Mouse (Mus musculus): ENCODE measurements around the gene Dclk2.

Dclk2 gene

GRCm38 (mm10) chr3:86897066-86897465, 23.6 kb downstream of the Dclk2 start:
- in situ Hi-C loops (cut with MboI; ENCODE audit: unreplicated experiment in 2 of 2), result no loop called here

DNA sequence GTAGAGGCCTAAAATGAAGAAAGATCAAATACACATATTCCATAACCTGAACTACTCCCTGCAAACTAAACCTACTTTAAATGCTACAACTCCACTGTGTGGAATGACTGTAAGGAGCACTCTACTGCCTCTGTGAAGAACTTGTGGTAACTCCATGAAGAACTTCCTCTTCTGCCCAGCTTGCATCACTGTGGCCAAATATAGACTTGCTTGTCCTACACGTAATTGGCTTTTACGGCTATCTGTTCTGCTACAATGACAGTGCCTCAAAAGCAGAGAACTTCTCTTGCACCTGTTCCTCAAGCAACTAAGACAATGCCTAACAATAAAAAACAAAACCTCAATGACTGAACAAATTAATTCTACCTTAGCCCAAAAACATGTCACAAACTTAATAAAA, 26.2 kb downstream of the Dclk2 start:
- in situ Hi-C loops (cut with MboI; ENCODE audit: unreplicated experiment in 2 of 2), result no loop called here

GRCm38 (mm10) chr3:86887512-86887911, 33.1 kb downstream of the Dclk2 start:
- in situ Hi-C loops (cut with MboI; ENCODE audit: unreplicated experiment in 2 of 2), result no loop called here

DNA sequence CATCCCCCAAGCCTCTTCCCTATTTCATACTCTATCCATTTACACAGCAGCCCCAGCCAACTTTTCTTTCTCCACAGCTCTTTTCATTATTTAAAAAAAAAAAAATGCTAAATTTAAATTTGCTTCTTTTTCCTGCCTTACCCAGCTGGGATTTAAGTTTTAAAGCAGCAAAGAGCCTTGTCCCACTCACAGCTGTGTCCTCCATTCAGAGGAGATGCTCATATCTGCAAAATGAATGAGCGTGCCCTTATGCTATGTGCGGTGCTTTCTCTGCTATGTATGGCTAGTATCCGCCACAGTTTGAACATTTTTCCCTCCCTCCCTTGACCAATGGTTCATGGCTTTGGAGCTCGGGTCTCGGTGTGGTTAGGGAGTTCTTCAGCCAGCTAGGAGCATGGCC, 35.5 kb downstream of the Dclk2 start:
- in situ Hi-C loops (cut with MboI; ENCODE audit: unreplicated experiment in 2 of 2), result no loop called here

GRCm38 (mm10) chr3:86884481-86884880, 36.2 kb downstream of the Dclk2 start:
- in situ Hi-C loops (cut with MboI; ENCODE audit: unreplicated experiment in 2 of 2), result no loop called here

- in situ Hi-C loops (cut with MboI; ENCODE audit: unreplicated experiment in 2 of 2), result no loop called here
Observed at GRCm38 (mm10) chr3:86883985-86884384, 36.7 kb downstream of the Dclk2 start.

DNA sequence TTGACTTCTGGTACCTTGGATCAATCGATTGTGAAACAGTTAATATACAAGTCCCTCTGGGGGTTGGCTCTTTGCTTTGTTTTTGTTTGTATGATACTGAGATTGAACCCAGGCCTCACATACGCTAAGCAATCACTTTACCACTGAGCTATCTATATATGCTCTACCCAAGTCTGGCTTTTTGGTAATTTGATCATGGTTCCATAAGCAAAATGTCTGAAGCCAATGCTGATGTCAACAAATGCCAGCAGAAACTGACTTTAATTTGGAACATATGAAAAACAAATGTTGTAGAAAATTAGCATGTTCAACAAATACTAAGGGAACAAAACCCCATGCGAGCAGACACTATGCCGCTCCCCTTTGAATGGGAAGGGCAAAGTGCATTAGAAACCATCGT, 44.7 kb downstream of the Dclk2 start:
- in situ Hi-C loops (cut with MboI; ENCODE audit: unreplicated experiment in 2 of 2), result no loop called here

DNA sequence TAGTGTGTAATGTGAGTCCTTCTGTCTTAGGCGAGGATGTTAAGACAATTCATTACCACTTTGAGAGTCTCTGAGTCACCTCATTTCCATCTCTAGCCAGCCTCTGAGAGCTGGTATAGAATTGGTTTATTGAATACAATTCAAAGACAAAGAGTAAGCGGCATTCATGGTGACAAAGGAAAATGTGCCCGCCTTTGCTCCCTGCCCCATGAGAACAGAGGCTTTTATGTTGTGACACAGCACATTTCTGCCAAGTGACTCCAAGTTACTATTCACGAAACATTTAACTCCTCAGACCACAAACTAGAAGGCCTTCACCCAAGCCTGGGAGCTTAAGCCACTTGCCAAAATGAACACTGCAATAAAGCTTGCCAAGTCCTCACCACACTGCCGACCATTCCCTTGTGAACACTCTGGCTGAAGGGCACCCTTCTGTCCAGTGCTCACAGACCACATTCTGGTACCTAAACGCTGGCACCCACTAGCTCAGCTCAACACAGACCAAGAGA, 47.5 kb downstream of the Dclk2 start:
- in situ Hi-C loops (cut with MboI; ENCODE audit: unreplicated experiment in 2 of 2), result no loop called here

GRCm38 (mm10) chr3:86870952-86871351, 49.7 kb downstream of the Dclk2 start:
- in situ Hi-C loops (cut with MboI; ENCODE audit: unreplicated experiment in 2 of 2), result no loop called here

DNA sequence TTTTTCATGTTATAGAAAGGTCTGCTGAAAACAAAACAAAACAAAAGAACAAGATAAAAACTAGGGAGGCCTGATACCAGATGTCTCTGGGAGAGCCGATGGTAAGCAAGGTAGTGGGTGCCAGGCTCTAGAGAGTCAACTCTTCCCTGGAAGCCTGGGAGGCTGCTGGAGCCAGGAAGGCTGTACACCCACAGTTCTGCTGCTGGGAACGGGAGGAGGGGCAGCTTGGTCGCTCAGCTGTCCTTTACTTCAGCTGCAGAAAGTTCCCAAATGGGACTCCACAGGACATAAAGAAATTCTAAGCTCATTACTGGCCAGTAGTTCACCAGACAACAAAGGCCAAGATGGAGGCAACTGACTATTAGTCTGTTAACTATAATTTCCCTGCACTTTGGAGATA, 50.2 kb downstream of the Dclk2 start:
- in situ Hi-C loops (cut with MboI; ENCODE audit: unreplicated experiment in 2 of 2), result no loop called here

GRCm38 (mm10) chr3:86868721-86869120, 51.9 kb downstream of the Dclk2 start:
- in situ Hi-C loops (cut with MboI; ENCODE audit: unreplicated experiment in 2 of 2), result no loop called here

GRCm38 (mm10) chr3:86863327-86864008, 57.2 kb downstream of the Dclk2 start:
- in situ Hi-C loops (cut with MboI; ENCODE audit: unreplicated experiment in 2 of 2), result no loop called here

DNA sequence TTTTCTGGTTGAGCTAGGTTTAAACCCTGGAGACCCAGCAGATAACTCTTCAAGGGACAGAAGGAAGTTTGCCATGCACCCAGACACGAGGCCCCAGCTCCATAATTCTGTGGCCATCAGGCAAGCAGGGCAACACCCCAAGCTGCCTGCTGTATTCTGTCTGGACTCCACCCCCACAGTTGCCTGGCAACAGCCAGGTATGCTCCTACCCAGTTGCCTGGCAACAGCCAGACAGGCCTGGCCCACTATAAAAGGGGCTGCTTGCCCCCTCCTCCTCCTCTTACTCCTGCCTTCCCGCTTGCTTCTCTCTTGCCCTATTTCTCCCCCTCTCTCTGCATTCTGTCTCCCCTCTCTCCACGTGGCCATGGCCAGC, 57.7 kb downstream of the Dclk2 start:
- in situ Hi-C loops (cut with MboI; ENCODE audit: unreplicated experiment in 2 of 2), result no loop called here

DNA sequence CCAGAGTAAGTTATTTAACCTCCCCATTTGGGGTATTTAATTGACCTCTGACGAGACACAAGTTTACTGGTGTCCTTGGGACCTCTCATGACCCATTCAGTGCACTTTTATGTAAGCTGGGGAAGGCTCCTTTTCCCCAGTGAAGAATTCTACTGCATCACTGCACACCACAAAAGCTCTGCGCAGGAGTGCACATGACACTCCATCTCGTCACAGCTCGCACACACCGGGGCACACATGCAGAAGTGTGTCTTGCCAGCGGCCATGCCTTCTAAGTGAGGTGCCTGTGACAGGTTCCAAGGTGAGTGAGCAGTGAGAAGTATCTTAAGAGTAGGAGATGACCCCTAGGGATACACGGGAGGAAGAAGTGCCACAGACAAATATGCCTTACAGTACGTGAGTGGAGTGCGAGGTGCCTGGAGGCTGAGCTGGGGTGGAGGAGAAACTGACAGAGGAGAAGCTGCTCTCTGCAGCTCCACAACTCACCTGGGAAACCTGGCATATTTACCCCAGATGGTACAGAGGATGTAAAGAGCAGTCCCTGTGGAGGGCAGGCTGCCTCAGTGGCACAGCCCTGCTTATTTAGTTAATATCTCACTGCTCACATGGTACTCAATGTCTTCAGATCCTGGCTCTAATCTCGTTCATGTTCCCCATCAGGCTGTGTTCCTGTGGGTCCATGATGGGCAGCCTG, 58.3 kb downstream of the Dclk2 start:
- in situ Hi-C loops (cut with MboI; ENCODE audit: unreplicated experiment in 2 of 2), result no loop called here

GRCm38 (mm10) chr3:86859791-86860190, 60.9 kb downstream of the Dclk2 start:
- in situ Hi-C loops (cut with MboI; ENCODE audit: unreplicated experiment in 2 of 2), result no loop called here

- in situ Hi-C loops (cut with MboI; ENCODE audit: unreplicated experiment in 2 of 2), result no loop called here
Observed at GRCm38 (mm10) chr3:86858699-86859098, 62.0 kb downstream of the Dclk2 start.

- in situ Hi-C loops (cut with MboI; ENCODE audit: unreplicated experiment in 2 of 2), result no loop called here
Observed at GRCm38 (mm10) chr3:86857833-86858398, 62.7 kb downstream of the Dclk2 start.

DNA sequence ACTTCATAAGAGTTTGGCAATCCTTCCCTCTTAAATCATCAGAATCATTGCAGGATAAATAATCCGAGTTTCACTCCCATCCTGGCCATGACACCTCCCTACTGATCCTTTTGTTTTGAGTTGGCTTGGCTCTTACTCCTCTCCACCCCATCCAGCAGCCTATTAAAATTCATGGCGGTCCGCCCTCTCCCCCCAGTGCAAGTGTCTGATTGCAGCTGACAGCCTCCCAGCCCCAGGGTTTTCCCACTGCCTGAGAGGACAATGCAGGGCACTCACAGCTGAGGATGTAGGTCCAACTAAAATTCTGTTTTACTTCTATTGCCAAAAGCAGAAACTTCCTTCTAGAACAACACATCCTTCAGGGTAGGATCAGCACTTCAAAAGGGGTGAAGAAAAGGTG, 67.8 kb downstream of the Dclk2 start:
- in situ Hi-C loops (cut with MboI; ENCODE audit: unreplicated experiment in 2 of 2), result loop anchor here in 1 of 2 experiments (5.0 kb wide), 1 partner anchor 59 kb away; no protein-coding TSS in a partner anchor

- in situ Hi-C loops (cut with MboI; ENCODE audit: unreplicated experiment in 2 of 2), result loop anchor here in 1 of 2 experiments (5.0 kb wide), 1 partner anchor 61 kb away; no protein-coding TSS in a partner anchor
Observed at GRCm38 (mm10) chr3:86851131-86851530, 69.5 kb downstream of the Dclk2 start.

DNA sequence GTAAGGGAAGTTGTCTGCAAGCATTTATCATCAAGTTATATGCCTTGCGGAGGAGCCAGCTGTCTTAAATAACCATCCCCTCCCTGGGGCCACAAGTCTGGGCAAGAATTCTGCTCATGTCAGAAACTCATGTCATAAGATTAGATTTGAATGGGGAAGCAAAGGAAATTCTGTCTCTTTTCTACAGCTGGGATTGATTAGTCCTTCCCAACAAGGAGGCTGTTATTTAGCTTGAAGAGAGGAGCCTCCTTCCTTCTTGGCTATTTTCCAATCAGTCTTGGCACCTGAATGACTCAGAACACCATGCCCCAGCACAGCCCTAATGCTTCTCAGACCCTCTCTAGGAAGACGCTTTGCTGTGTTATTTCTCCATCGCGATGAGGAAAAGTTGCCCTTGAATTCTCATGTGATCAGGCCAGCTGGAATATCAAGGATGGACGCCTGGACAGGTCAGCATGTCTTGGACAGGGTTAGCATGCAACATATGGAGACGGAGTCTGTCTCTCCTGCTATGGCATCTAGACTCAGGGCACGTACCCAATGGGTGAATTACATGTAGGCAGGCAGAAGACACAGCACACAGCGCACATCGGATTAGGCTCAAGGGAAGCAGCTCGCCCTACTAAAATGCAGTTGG, 70.1 kb downstream of the Dclk2 start:
- in situ Hi-C loops (cut with MboI; ENCODE audit: unreplicated experiment in 2 of 2), result loop anchor here in 1 of 2 experiments (5.0 kb wide), 1 partner anchor 62 kb away; no protein-coding TSS in a partner anchor

- in situ Hi-C loops (cut with MboI; ENCODE audit: unreplicated experiment in 2 of 2), result no loop called here
Observed at GRCm38 (mm10) chr3:86849337-86849736, 71.3 kb downstream of the Dclk2 start.

Measured in v-Abl transformed pro-B cells (cell line).